Mouse (Mus musculus): Measurements from ENCODE around the gene Fam19a3. TPM values are rescaled to one million over a fixed set of nuclear protein-coding genes. Genes with fewer than 3 reads are reported as not detected.

The Fam19a3 gene
- 1 to 10 TPM; 3.0 to 3.6 TPM for polyA plus RNA-seq (2017; shearing (Covaris generic))

DNA sequence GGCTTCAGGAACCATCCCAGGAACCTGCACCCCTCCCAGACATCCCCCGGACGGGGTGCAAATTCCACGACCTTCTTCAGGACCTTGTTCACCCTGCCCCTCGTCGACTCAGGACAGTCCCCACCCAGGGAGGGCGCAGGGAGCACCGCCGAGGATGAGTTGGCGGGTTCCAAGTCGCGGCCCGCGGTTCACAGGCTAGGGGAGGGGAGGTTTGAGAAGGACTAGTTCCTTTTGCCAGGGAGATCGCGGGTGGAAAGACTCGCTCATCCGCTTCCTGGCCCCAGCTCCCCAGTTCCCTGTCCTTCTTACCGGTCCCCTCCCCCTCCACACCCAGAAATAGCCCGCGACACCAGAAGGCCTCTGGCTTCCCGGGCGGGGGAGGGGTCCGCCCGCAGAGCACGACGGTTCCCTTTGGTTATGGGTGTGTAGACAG, at the start of gene Fam19a3:
Gene Fam19a3, minus strand, starts transcription at position 370 of the 433 bp plus-strand sequence.

DNA sequence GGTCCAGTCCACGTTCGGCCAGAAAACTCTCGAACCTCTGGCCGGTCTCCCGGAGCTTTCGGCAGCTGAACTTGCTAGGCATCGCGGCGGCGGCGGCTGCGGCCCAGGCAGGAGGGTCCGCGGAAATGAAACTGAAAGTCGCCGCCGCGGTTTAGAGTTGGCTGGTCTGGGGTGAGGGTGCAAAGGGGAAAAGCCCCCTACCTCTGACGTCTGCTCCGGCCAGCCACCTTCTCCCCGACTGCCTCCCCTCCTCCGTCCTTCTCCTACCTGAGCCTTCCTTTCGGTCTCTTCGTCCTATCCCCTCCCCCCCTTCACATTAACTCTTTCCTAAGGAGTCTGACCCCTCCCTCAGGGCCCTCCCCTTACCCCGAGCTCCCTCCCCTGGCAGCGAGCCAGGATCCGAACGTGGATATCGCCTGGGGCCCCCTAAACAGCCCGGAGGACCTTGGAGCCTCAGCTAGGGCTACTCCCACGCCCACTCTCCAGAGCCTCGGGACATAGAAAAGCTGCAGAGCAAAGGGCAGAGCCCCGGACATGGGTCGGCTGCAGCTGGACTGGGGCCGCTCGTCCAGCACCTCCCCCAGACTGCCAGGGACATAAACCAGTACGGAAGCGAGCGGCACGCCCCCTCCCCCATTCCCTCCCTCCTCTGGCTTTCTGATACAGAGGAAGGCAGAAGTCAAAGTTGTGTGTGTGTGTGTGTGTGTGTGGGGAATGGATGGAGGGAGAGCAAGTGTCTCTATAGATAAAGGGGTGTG, 36.5 kb upstream of the Fam19a3 start, which contains the start of gene Mov10:
Gene Mov10, minus strand, starts transcription at position 573 of the 758 bp plus-strand sequence.

GRCm38 (mm10) chr3:104788075-104788474, 6.4 kb upstream of the Fam19a3 start, which contains the start of gene Rhoc:
Rhoc (plus strand) TSS chr3:104788375.

DNA sequence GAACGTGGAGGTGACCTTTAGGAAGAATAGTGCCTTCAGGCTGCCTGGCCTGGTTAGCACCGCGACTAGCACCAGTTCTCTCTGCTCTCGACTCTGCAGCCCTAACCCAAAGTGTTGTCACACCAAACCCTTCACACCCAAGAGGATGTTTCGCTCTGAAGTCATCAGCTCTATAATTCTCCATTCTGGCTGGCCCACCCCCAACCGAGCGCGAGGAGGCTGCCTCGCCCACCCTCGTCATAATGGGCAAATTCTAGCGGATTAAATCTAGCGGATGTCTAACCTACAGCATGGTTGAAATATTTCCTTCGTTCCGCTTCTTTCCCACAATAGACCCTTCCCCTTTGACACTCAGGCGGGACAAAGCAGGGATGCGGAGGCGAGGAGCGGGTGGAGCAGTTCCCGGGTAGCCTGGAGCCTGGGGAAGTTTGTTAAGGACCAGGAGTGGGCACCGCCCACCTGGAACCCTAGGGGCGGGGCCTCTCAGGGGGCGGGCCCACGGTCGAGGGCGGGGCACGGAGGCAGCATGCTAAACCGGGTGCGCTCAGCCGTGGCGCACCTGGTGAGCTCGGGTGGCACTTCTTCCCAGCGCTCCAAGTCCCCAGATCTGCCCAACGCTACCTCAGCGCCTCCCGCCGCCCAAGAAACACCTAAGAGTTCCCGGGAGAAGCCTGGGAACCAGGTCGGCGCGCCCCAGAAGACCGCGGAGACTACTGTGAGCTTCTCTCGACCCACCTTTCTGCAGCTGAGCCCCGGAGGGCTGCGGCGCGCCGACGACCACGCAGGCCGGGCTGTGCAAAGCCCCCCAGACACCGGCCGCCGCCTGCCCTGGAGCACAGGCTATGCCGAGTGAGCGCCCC, 849 bp downstream of the Fam19a3 start, which contains the start of gene Ppm1j:
Gene Ppm1j, plus strand, starts transcription at position 496 of the 860 bp plus-strand sequence.

Other genes starting within 250 kb of the Fam19a3 start
- gene Slc16a1, start 143.2 kb downstream of the Fam19a3 start, polyA plus RNA-seq (2017; shearing (Covaris generic)) = 10 to 100 TPM; 20.6 to 23.6 TPM
- gene Ppm1j, start 784 bp downstream of the Fam19a3 start, polyA plus RNA-seq (2017; shearing (Covaris generic)) = 10 to 100 TPM; 39.2 to 85.3 TPM
- 10 to 100 TPM; 10.1 to 43.7 TPM for gene Rhoc, start 6.5 kb upstream of the Fam19a3 start, polyA plus RNA-seq (2017; shearing (Covaris generic))
- 10 to 100 TPM; 33.5 to 63.5 TPM for gene Mov10, start 36.7 kb upstream of the Fam19a3 start, polyA plus RNA-seq (2017; shearing (Covaris generic))
- gene St7l, start 82.2 kb upstream of the Fam19a3 start, polyA plus RNA-seq (2017; shearing (Covaris generic)) = 10 to 100 TPM; 32.6 to 41.1 TPM
- gene Capza1, start 82.7 kb upstream of the Fam19a3 start, polyA plus RNA-seq (2017; shearing (Covaris generic)) = 100 to 1,000 TPM; 467 to 576 TPM
- under 1 TPM; 0.10 to 0.14 TPM for gene Wnt2b, start 180.1 kb upstream of the Fam19a3 start, polyA plus RNA-seq (2017; shearing (Covaris generic))